Mouse (Mus musculus): ENCODE results near the gene Cav3. TPM values are rescaled to one million over a fixed set of nuclear protein-coding genes. Genes with fewer than 3 reads are reported as not detected.
A peak's percentile ranks its signal among the peaks of the same experiment; 100 is the strongest.

Gene Cav3
- polyA plus RNA-seq, 1 experiment from 2014 or later: 0.11 TPM

- 81% methylated on average over 2 of the region's 2 CpGs for WGBS
These were observed 41.9 kb downstream of the Cav3 start for GRCm38 (mm10) chr6:112501156-112501555.

GRCm38 (mm10) chr6:112507617-112508016, 48.3 kb downstream of the Cav3 start:
- ATAC-seq (ENCODE audit: low FRiP score) (no peak), DNase-seq (ENCODE audit: low spot score, missing footprints) (no peak)
- Histone ChIP-seq H3K4me1 (ENCODE audit: control insufficient read depth, insufficient read depth, low read length) (0 out of 2 replicates have a peak, but pooled peaks cover 2% of the 10 kb centered on the region), H3K36me3 (ENCODE audit: control insufficient read depth, insufficient read depth, low read length) (no peaks in the 10 kb centered on the region), H3K4me2 (no peak overlapping the region), H3K27me3 (ENCODE audit: control insufficient read depth, insufficient read depth, low read length) (peaks cover 19% of the 10 kb centered on the region), H3K27ac (ENCODE audit: low read depth, low read length) (no peak overlapping the region), H3K9ac (ENCODE audit: low read length) (no peak overlapping the region), H3K4me3 (ENCODE audit: low read depth, low read length) (no peak overlapping the region), H3K9me3 (ENCODE audit: control insufficient read depth, low read length) (no peaks in the 10 kb centered on the region)
- WGBS: 92% methylated on average over 2 of the region's 2 CpGs

More at GRCm38 (mm10) chr6:112501156-112501555, 41.9 kb downstream of the Cav3 start:
- Histone ChIP-seq H3K4me1 (ENCODE audit: control insufficient read depth, insufficient read depth, low read length) (no peaks in the 10 kb centered on the region), H3K4me2 (no peak overlapping the region), H3K4me3 (ENCODE audit: low read depth, low read length) (no peak overlapping the region), H3K27me3 (ENCODE audit: control insufficient read depth, insufficient read depth, low read length) (no peaks in the 10 kb centered on the region), H3K36me3 (ENCODE audit: control insufficient read depth, insufficient read depth, low read length) (no peaks in the 10 kb centered on the region), H3K9me3 (ENCODE audit: control insufficient read depth, low read length) (no peaks in the 10 kb centered on the region), H3K9ac (ENCODE audit: low read length) (no peak overlapping the region), H3K27ac (ENCODE audit: low read depth, low read length) (no peak overlapping the region)
- no peak for ATAC-seq (ENCODE audit: low FRiP score)
- DNase-seq (ENCODE audit: low spot score, missing footprints): no peak

- Histone ChIP-seq H3K27ac (ENCODE audit: low read depth, low read length) (no peak overlapping the region), H3K9me3 (ENCODE audit: control insufficient read depth, low read length) (no peaks in the 10 kb centered on the region), H3K4me2 (no peak overlapping the region), H3K27me3 (ENCODE audit: control insufficient read depth, insufficient read depth, low read length) (peaks cover 38% of the 10 kb centered on the region), H3K4me1 (ENCODE audit: control insufficient read depth, insufficient read depth, low read length) (0 out of 2 replicates have a peak, but pooled peaks cover 2% of the 10 kb centered on the region), H3K9ac (ENCODE audit: low read length) (no peak overlapping the region), H3K36me3 (ENCODE audit: control insufficient read depth, insufficient read depth, low read length) (no peaks in the 10 kb centered on the region), H3K4me3 (ENCODE audit: low read depth, low read length) (no peak overlapping the region)
- 63% methylated on average over 2 of the region's 2 CpGs for WGBS
- ATAC-seq (ENCODE audit: low FRiP score): no peak
- DNase-seq (ENCODE audit: low spot score, missing footprints): no peak
These were observed 50.4 kb downstream of the Cav3 start for GRCm38 (mm10) chr6:112509590-112510131.

- 4% methylated on average over 4 of the region's 4 CpGs for WGBS
- Histone ChIP-seq H3K4me2 (no peak overlapping the region), H3K9me3 (ENCODE audit: control insufficient read depth, low read length) (no peaks in the 10 kb centered on the region), H3K27ac (ENCODE audit: low read depth, low read length) (no peak overlapping the region), H3K4me3 (ENCODE audit: low read depth, low read length) (no peak overlapping the region), H3K36me3 (ENCODE audit: control insufficient read depth, insufficient read depth, low read length) (no peaks in the 10 kb centered on the region), H3K9ac (ENCODE audit: low read length) (no peak overlapping the region), H3K27me3 (ENCODE audit: control insufficient read depth, insufficient read depth, low read length) (peaks cover 43% of the 10 kb centered on the region), H3K4me1 (ENCODE audit: control insufficient read depth, insufficient read depth, low read length) (0 out of 2 replicates have a peak, but pooled peaks cover 2% of the 10 kb centered on the region)
- ATAC-seq (ENCODE audit: low FRiP score) (no peak), DNase-seq (ENCODE audit: low spot score, missing footprints) (no peak)
These were observed 51.0 kb downstream of the Cav3 start for GRCm38 (mm10) chr6:112510346-112510745.

- H3K9ac ChIP-seq (ENCODE audit: low read length): no peak overlapping the region
- H3K4me2 ChIP-seq: no peak overlapping the region
- peaks cover 11% of the 10 kb centered on the region for H3K4me1 ChIP-seq (ENCODE audit: control insufficient read depth, insufficient read depth, low read length)
- H3K4me3 ChIP-seq (ENCODE audit: low read depth, low read length): no peak overlapping the region
- H3K27ac ChIP-seq (ENCODE audit: low read depth, low read length): no peak overlapping the region
- peaks cover 58% of the 10 kb centered on the region for H3K27me3 ChIP-seq (ENCODE audit: control insufficient read depth, insufficient read depth, low read length)
- no peak for DNase-seq (ENCODE audit: low spot score, missing footprints)
- 90% methylated on average over 6 of the region's 6 CpGs for WGBS
- ATAC-seq (ENCODE audit: low FRiP score): no peak
- no peaks in the 10 kb centered on the region for H3K9me3 ChIP-seq (ENCODE audit: control insufficient read depth, low read length)
- no peaks in the 10 kb centered on the region for H3K36me3 ChIP-seq (ENCODE audit: control insufficient read depth, insufficient read depth, low read length)
These were observed 55.3 kb downstream of the Cav3 start for GRCm38 (mm10) chr6:112514591-112514990.

GRCm38 (mm10) chr6:112516496-112516895, 57.2 kb downstream of the Cav3 start:
- Histone ChIP-seq H3K27me3 (ENCODE audit: control insufficient read depth, insufficient read depth, low read length) (peaks cover 69% of the 10 kb centered on the region), H3K4me2 (no peak overlapping the region), H3K4me3 (ENCODE audit: low read depth, low read length) (no peak overlapping the region), H3K9me3 (ENCODE audit: control insufficient read depth, low read length) (no peaks in the 10 kb centered on the region), H3K9ac (ENCODE audit: low read length) (no peak overlapping the region), H3K36me3 (ENCODE audit: control insufficient read depth, insufficient read depth, low read length) (no peaks in the 10 kb centered on the region), H3K27ac (ENCODE audit: low read depth, low read length) (no peak overlapping the region), H3K4me1 (ENCODE audit: control insufficient read depth, insufficient read depth, low read length) (peaks cover 9% of the 10 kb centered on the region)
- DNase-seq (ENCODE audit: low spot score, missing footprints): peak; percentile 90
- 4% methylated on average over 1 of the region's 1 CpGs for WGBS
- peak; percentile 95 for ATAC-seq (ENCODE audit: low FRiP score)

GRCm38 (mm10) chr6:112517572-112517971, 58.3 kb downstream of the Cav3 start:
- peaks cover 69% of the 10 kb centered on the region for H3K27me3 ChIP-seq (ENCODE audit: control insufficient read depth, insufficient read depth, low read length)
- no peak for ATAC-seq (ENCODE audit: low FRiP score)
- 82% methylated on average over 3 of the region's 3 CpGs for WGBS

GRCm38 (mm10) chr6:112517991-112518390, 58.7 kb downstream of the Cav3 start:
- Histone ChIP-seq H3K4me1 (ENCODE audit: control insufficient read depth, insufficient read depth, low read length) (peaks cover 9% of the 10 kb centered on the region), H3K4me3 (ENCODE audit: low read depth, low read length) (no peak overlapping the region), H3K36me3 (ENCODE audit: control insufficient read depth, insufficient read depth, low read length) (no peaks in the 10 kb centered on the region), H3K27me3 (ENCODE audit: control insufficient read depth, insufficient read depth, low read length) (peaks cover 67% of the 10 kb centered on the region), H3K9me3 (ENCODE audit: control insufficient read depth, low read length) (no peaks in the 10 kb centered on the region), H3K9ac (ENCODE audit: low read length) (no peak overlapping the region), H3K4me2 (no peak overlapping the region), H3K27ac (ENCODE audit: low read depth, low read length) (no peak overlapping the region)
- ATAC-seq (ENCODE audit: low FRiP score) (no peak), DNase-seq (ENCODE audit: low spot score, missing footprints) (no peak)
- WGBS: 89% methylated on average over 3 of the region's 3 CpGs

More at GRCm38 (mm10) chr6:112517572-112517971, 58.3 kb downstream of the Cav3 start:
- Histone ChIP-seq H3K36me3 (ENCODE audit: control insufficient read depth, insufficient read depth, low read length) (no peaks in the 10 kb centered on the region), H3K4me1 (ENCODE audit: control insufficient read depth, insufficient read depth, low read length) (peaks cover 9% of the 10 kb centered on the region), H3K4me2 (no peak overlapping the region), H3K27ac (ENCODE audit: low read depth, low read length) (no peak overlapping the region), H3K9me3 (ENCODE audit: control insufficient read depth, low read length) (no peaks in the 10 kb centered on the region), H3K9ac (ENCODE audit: low read length) (no peak overlapping the region), H3K4me3 (ENCODE audit: low read depth, low read length) (no peak overlapping the region)
- DNase-seq (ENCODE audit: low spot score, missing footprints): no peak

Measured in midbrain, embryonic 11.5 days (tissue).